Mouse (Mus musculus) skeletal muscle tissue, adult 2 months (tissue): ENCODE results near the gene Wbp1.

Source experiments
- DNase-seq: peaks from one replicate; pipeline ENCODE4 v3.0.0-alpha.2; 2012; ENCODE audit warnings: low read depth, low spot score

Wbp1 gene

GRCm38 (mm10) chr6:83116373-83117164 lies 4.8 kb downstream of the Wbp1 start:
- no peak for DNase-seq

- DNase-seq, result no peak
Observed at GRCm38 (mm10) chr6:83115682-83116372, 5.5 kb downstream of the Wbp1 start.

GRCm38 (mm10) chr6:83115011-83115671 lies 6.2 kb downstream of the Wbp1 start, which contains the start of gene Mogs:
Gene Mogs, plus strand, starts transcription at chr6:83115496.
- DNase-seq, result peak; percentile 80

- no peak for DNase-seq
Observed at GRCm38 (mm10) chr6:83111510-83112136, 9.7 kb downstream of the Wbp1 start.

GRCm38 (mm10) chr6:83108762-83109668 lies 12.3 kb downstream of the Wbp1 start, which contains the start of gene Mrpl53:
Gene Mrpl53, plus strand, starts transcription at chr6:83109040.
- DNase-seq, result peak; percentile 71

GRCm38 (mm10) chr6:83107566-83108400 lies 13.6 kb downstream of the Wbp1 start:
- DNase-seq, result no peak

- no peak for DNase-seq
Observed at GRCm38 (mm10) chr6:83104158-83104557, 17.2 kb downstream of the Wbp1 start.

GRCm38 (mm10) chr6:83103130-83103650 lies 18.2 kb downstream of the Wbp1 start:
- no peak for DNase-seq

- DNase-seq, result no peak
Observed at GRCm38 (mm10) chr6:83101688-83102556, 19.4 kb downstream of the Wbp1 start.

GRCm38 (mm10) chr6:83101316-83101687 lies 20.1 kb downstream of the Wbp1 start, which contains the start of the genes Ccdc142 and Gm42688:
Gene Ccdc142, plus strand, starts transcription at chr6:83101601.
Gene Gm42688, plus strand, starts transcription at chr6:83101617.
- DNase-seq, result peak; percentile 89

GRCm38 (mm10) chr6:83098411-83098810 lies 22.9 kb downstream of the Wbp1 start:
- no peak for DNase-seq

- DNase-seq, result no peak
Observed at GRCm38 (mm10) chr6:83095968-83096367, 25.4 kb downstream of the Wbp1 start.

- DNase-seq, result no peak
Observed at GRCm38 (mm10) chr6:83092416-83093127, 28.8 kb downstream of the Wbp1 start.

- DNase-seq, result no peak
Observed at GRCm38 (mm10) chr6:83087926-83088260, 33.5 kb downstream of the Wbp1 start.

GRCm38 (mm10) chr6:83087205-83087925 lies 34.0 kb downstream of the Wbp1 start:
- peak; percentile 51 for DNase-seq

GRCm38 (mm10) chr6:83086121-83087035 lies 35.0 kb downstream of the Wbp1 start, which contains the start of gene Lbx2:
Gene Lbx2, plus strand, starts transcription at chr6:83086367.
- DNase-seq, result no peak
